Mouse (Mus musculus) E14TG2a.4 (cell line): ENCODE results near the gene Cacna1a.

ENCODE experiments used
- CTCF ChIP-seq: conservative IDR thresholded peaks from 2 replicates; pipeline ENCODE4 v1.5.1; 2014; ENCODE audit warnings: low read length
- NANOG ChIP-seq: IDR thresholded peaks from 2 replicates; pipeline ENCODE4 v1.6.1; 2014; ENCODE audit warnings: borderline replicate concordance, low read length, mixed read lengths
- POU5F1 ChIP-seq: IDR thresholded peaks from 2 replicates; pipeline ENCODE4 v1.6.1; 2014; ENCODE audit warnings: low read length, borderline replicate concordance

DNA sequence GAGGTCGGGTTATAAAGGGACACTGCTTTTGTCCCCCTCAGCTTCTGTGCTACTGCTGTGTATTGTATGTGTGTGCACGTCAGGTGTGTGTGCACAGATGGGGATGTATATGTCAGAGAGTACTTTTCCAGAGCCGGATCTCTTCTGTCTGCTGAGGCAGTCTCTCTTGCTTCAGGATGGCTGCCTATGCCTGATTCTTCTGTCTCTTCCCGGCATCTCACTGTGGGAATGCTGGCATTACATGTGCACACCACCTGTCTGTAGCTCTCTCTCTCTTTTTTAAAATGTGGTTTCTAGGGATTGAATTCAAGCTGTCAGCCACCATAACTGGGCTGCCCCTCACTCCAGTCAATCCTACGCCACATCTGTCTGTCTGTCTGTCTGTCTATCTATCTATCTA is 12.4 kb upstream of the Cacna1a start:
- TF ChIP-seq CTCF (no peak), NANOG (no peak), POU5F1 (no peak)
